Mouse (Mus musculus): Measurements from ENCODE around the gene Kif5c. TPM values are rescaled to one million over a fixed set of nuclear protein-coding genes. Genes with fewer than 3 reads are reported as not detected.
A peak's percentile ranks its signal among the peaks of the same experiment; 100 is the strongest.

Kif5c gene
- total RNA-seq, 2 experiments from 2014 or later = 561 to 562 TPM

GRCm38 (mm10) chr2:49717437-49718116, 98.5 kb downstream of the Kif5c start:
- no peak for DNase-seq (ENCODE audit: extremely low spot score in 1 of 2, low spot score in 1 of 2)

- DNase-seq (ENCODE audit: extremely low spot score in 1 of 2, low spot score in 1 of 2) = no peak
These were observed 99.4 kb downstream of the Kif5c start for GRCm38 (mm10) chr2:49718492-49718891.

GRCm38 (mm10) chr2:49718935-49719850, 100.1 kb downstream of the Kif5c start:
- DNase-seq (ENCODE audit: extremely low spot score in 1 of 2, low spot score in 1 of 2) = no peak

- DNase-seq (ENCODE audit: extremely low spot score in 1 of 2, low spot score in 1 of 2) = no peak
These were observed 100.8 kb downstream of the Kif5c start for GRCm38 (mm10) chr2:49719854-49720253.

GRCm38 (mm10) chr2:49720343-49720742, 101.2 kb downstream of the Kif5c start:
- DNase-seq (ENCODE audit: extremely low spot score in 1 of 2, low spot score in 1 of 2) = no peak

- DNase-seq (ENCODE audit: extremely low spot score in 1 of 2, low spot score in 1 of 2) = no peak
These were observed 103.2 kb downstream of the Kif5c start for GRCm38 (mm10) chr2:49722331-49722730.

GRCm38 (mm10) chr2:49722983-49723382, 103.9 kb downstream of the Kif5c start:
- DNase-seq (ENCODE audit: extremely low spot score in 1 of 2, low spot score in 1 of 2) = no peak

- no peak for DNase-seq (ENCODE audit: extremely low spot score in 1 of 2, low spot score in 1 of 2)
These were observed 107.6 kb downstream of the Kif5c start for GRCm38 (mm10) chr2:49726672-49727071.

- peak in 1 of 2 experiments; percentile 40 for DNase-seq (ENCODE audit: extremely low spot score in 1 of 2, low spot score in 1 of 2)
These were observed 108.1 kb downstream of the Kif5c start for GRCm38 (mm10) chr2:49727199-49727598.

GRCm38 (mm10) chr2:49727686-49728085, 108.6 kb downstream of the Kif5c start:
- no peak for DNase-seq (ENCODE audit: extremely low spot score in 1 of 2, low spot score in 1 of 2)

- no peak for DNase-seq (ENCODE audit: extremely low spot score in 1 of 2, low spot score in 1 of 2)
These were observed 110.0 kb downstream of the Kif5c start for GRCm38 (mm10) chr2:49728896-49729610.

- no peak for DNase-seq (ENCODE audit: extremely low spot score in 1 of 2, low spot score in 1 of 2)
These were observed 110.5 kb downstream of the Kif5c start for GRCm38 (mm10) chr2:49729611-49729969.

GRCm38 (mm10) chr2:49730183-49730582, 111.1 kb downstream of the Kif5c start:
- DNase-seq (ENCODE audit: extremely low spot score in 1 of 2, low spot score in 1 of 2) = no peak

GRCm38 (mm10) chr2:49732745-49733655, 113.9 kb downstream of the Kif5c start:
- no peak for DNase-seq (ENCODE audit: extremely low spot score in 1 of 2, low spot score in 1 of 2)

- DNase-seq (ENCODE audit: extremely low spot score in 1 of 2, low spot score in 1 of 2) = no peak
These were observed 114.5 kb downstream of the Kif5c start for GRCm38 (mm10) chr2:49733656-49734008.

GRCm38 (mm10) chr2:49734013-49734780, 115.1 kb downstream of the Kif5c start:
- peak in 1 of 2 experiments; percentile 74 for DNase-seq (ENCODE audit: extremely low spot score in 1 of 2, low spot score in 1 of 2)

GRCm38 (mm10) chr2:49735386-49735785, 116.3 kb downstream of the Kif5c start:
- no peak for DNase-seq (ENCODE audit: extremely low spot score in 1 of 2, low spot score in 1 of 2)

- DNase-seq (ENCODE audit: extremely low spot score in 1 of 2, low spot score in 1 of 2) = no peak
These were observed 119.9 kb downstream of the Kif5c start for GRCm38 (mm10) chr2:49739046-49739445.

- no peak for DNase-seq (ENCODE audit: extremely low spot score in 1 of 2, low spot score in 1 of 2)
These were observed 121.9 kb downstream of the Kif5c start for GRCm38 (mm10) chr2:49741026-49741425.

Measured in layer of hippocampus, postnatal 25 days (tissue).